Mouse (Mus musculus): ENCODE results near the gene Rhobtb1. TPM values are rescaled to one million over a fixed set of nuclear protein-coding genes. Genes with fewer than 3 reads are reported as not detected.

Gene Rhobtb1
- total RNA-seq, 2 experiments from 2014 or later: 8.8 to 11.4 TPM

GRCm38 (mm10) chr10:69225951-69226350, 74.7 kb downstream of the Rhobtb1 start:
- DNase-seq: no peak
- intact Hi-C loops (cut with DNase I; ENCODE audit: low total_unique reads): no loop called here

- no peak for DNase-seq
- intact Hi-C loops (cut with DNase I; ENCODE audit: low total_unique reads): no loop called here
Observed at GRCm38 (mm10) chr10:69237185-69237584, 86.0 kb downstream of the Rhobtb1 start.

GRCm38 (mm10) chr10:69237781-69238180, 86.5 kb downstream of the Rhobtb1 start:
- intact Hi-C loops (cut with DNase I; ENCODE audit: low total_unique reads): no loop called here
- DNase-seq: no peak

- intact Hi-C loops (cut with DNase I; ENCODE audit: low total_unique reads): no loop called here
- DNase-seq: no peak
Observed at GRCm38 (mm10) chr10:69238311-69238710, 87.1 kb downstream of the Rhobtb1 start.

GRCm38 (mm10) chr10:69240530-69240929, 89.3 kb downstream of the Rhobtb1 start:
- intact Hi-C loops (cut with DNase I; ENCODE audit: low total_unique reads): no loop called here
- DNase-seq: peak; percentile 38

- intact Hi-C loops (cut with DNase I; ENCODE audit: low total_unique reads): no loop called here
- no peak for DNase-seq
Observed at GRCm38 (mm10) chr10:69245151-69245550, 93.9 kb downstream of the Rhobtb1 start.

- intact Hi-C loops (cut with DNase I; ENCODE audit: low total_unique reads): no loop called here
- no peak for DNase-seq
Observed at GRCm38 (mm10) chr10:69245906-69246668, 94.9 kb downstream of the Rhobtb1 start.

- intact Hi-C loops (cut with DNase I; ENCODE audit: low total_unique reads): no loop called here
Observed at GRCm38 (mm10) chr10:69246762-69247161, 95.5 kb downstream of the Rhobtb1 start.

GRCm38 (mm10) chr10:69247311-69248033, 96.2 kb downstream of the Rhobtb1 start:
- intact Hi-C loops (cut with DNase I; ENCODE audit: low total_unique reads): no loop called here
- no peak for DNase-seq

More at GRCm38 (mm10) chr10:69246762-69247161, 95.5 kb downstream of the Rhobtb1 start:
- DNase-seq: no peak

- intact Hi-C loops (cut with DNase I; ENCODE audit: low total_unique reads): no loop called here
- DNase-seq: no peak
Observed at GRCm38 (mm10) chr10:69248261-69249160, 97.3 kb downstream of the Rhobtb1 start.

GRCm38 (mm10) chr10:69251254-69251653, 100.0 kb downstream of the Rhobtb1 start:
- no peak for DNase-seq
- intact Hi-C loops (cut with DNase I; ENCODE audit: low total_unique reads): no loop called here

GRCm38 (mm10) chr10:69252112-69253074, 101.2 kb downstream of the Rhobtb1 start:
- intact Hi-C loops (cut with DNase I; ENCODE audit: low total_unique reads): no loop called here

GRCm38 (mm10) chr10:69253075-69253685, 101.9 kb downstream of the Rhobtb1 start:
- intact Hi-C loops (cut with DNase I; ENCODE audit: low total_unique reads): no loop called here
- peak; percentile 33 for DNase-seq

More at GRCm38 (mm10) chr10:69252112-69253074, 101.2 kb downstream of the Rhobtb1 start:
- no peak for DNase-seq

- intact Hi-C loops (cut with DNase I; ENCODE audit: low total_unique reads): no loop called here
- no peak for DNase-seq
Observed at GRCm38 (mm10) chr10:69253686-69254080, 102.4 kb downstream of the Rhobtb1 start.

- DNase-seq: peak; percentile 66
- intact Hi-C loops (cut with DNase I; ENCODE audit: low total_unique reads): no loop called here
Observed at GRCm38 (mm10) chr10:69254390-69254847, 103.2 kb downstream of the Rhobtb1 start.

GRCm38 (mm10) chr10:69255594-69255993, 104.4 kb downstream of the Rhobtb1 start:
- intact Hi-C loops (cut with DNase I; ENCODE audit: low total_unique reads): no loop called here
- no peak for DNase-seq

GRCm38 (mm10) chr10:69257592-69258133, 106.4 kb downstream of the Rhobtb1 start:
- intact Hi-C loops (cut with DNase I; ENCODE audit: low total_unique reads): no loop called here
- no peak for DNase-seq

GRCm38 (mm10) chr10:69258588-69258987, 107.4 kb downstream of the Rhobtb1 start:
- intact Hi-C loops (cut with DNase I; ENCODE audit: low total_unique reads): no loop called here
- DNase-seq: peak; percentile 48
